Mouse (Mus musculus): ENCODE results near the gene Nf1. TPM values are rescaled to one million over a fixed set of nuclear protein-coding genes. Genes with fewer than 3 reads are reported as not detected.
A peak's percentile ranks its signal among the peaks of the same experiment; 100 is the strongest.

Gene Nf1
- polyA plus RNA-seq, 1 experiment from 2014 or later = 6.5 TPM

DNA sequence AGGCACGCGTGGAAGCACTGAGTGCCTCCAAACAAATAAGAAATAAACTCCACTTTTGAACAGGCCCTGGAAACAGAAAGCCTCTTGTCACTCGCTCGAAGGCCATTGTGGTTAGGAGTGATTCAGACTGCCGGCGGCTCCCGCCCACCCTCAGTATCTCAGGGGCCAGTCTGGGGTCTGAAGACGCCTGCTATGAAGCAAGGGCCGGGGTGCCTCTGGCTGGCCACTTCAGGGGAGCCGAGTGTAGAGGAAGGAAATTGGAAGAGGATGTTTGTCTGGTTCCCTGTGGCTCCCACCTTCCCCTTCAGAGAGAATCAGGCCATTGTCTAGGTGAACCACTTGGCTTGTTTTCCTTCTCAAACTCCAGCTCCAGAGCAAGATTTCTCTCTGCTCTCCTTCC lies 32.5 kb upstream of the Nf1 start:
- Histone ChIP-seq H3K36me3 (no peaks in the 10 kb centered on the region), H3K4me1 (peaks cover 35% of the 10 kb centered on the region), H3K4me3 (no peak overlapping the region), H3K27ac (peak overlapping the region; percentile 78), H3K27me3 (ENCODE audit: low read depth, poor library complexity, severe bottlenecking) (no peaks in the 10 kb centered on the region), H3K9me3 (replicated peaks) (no peaks in the 10 kb centered on the region)
- 43% methylated on average over 10 of the region's 10 CpGs for WGBS
- DNase-seq (ENCODE audit: low spot score) = peak; percentile 54

DNA sequence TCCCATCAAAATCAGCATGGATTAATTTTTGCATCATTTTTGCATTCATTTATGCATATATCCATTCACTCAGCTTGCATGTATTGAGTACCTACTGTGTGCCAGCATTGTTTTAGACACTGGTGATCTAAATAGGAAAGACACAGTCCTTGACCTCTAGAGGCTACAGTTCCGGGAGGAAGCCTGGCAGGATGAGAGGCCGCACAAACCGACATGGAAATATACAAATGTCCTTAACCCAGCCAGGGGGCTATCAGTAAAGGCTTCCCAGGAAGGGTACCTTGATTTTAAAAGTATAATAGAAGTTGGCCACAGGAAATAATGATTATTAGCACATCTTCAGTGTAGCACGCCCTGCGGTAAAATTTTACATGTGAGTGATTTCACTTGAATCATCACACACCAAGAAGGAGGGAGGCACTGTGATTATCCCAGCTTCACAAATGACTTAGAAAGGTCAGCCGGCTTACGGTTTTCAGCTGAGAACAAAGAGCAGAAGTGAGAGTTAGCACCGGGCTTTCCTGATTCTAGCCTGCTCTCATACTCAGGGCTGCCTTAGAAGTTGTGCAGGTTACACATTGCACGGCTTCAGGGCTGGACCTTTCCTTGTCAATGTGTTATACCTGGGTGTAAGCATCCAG lies 31.8 kb upstream of the Nf1 start:
- H3K4me1 ChIP-seq = peaks cover 35% of the 10 kb centered on the region
- no peak for DNase-seq (ENCODE audit: low spot score)

DNA sequence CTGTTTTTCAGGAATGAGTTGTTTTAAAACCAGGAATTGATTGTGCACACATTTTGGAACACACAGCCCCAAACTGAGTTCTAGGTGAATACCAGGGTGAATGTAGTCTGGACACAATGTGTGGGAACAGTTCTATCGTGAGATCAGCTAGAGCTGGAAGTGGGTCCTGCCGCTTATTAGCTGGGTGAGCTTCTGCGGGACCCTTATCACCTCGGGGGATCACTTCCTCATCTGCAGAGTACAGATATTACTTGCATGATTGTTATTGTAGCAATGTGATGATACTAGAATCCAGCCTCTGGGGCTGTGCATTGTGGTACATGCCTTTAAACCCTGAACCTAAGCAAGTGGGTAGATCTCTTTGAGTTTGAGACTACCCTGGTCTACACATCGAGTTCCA lies 29.0 kb upstream of the Nf1 start:
- H3K4me1 ChIP-seq = peaks cover 31% of the 10 kb centered on the region
- no peaks in the 10 kb centered on the region for H3K36me3 ChIP-seq
- H3K27me3 ChIP-seq (ENCODE audit: low read depth, poor library complexity, severe bottlenecking) = no peaks in the 10 kb centered on the region
- 91% methylated on average over 5 of the region's 5 CpGs for WGBS
- no peak for DNase-seq (ENCODE audit: low spot score)
- no peaks in the 10 kb centered on the region for H3K9me3 ChIP-seq (replicated peaks)
- no peak overlapping the region for H3K4me3 ChIP-seq
- H3K27ac ChIP-seq = no peak overlapping the region

More for the DNA sequence above, 31.8 kb upstream of the Nf1 start:
- WGBS = 70% methylated on average over 9 of the region's 9 CpGs
- Histone ChIP-seq H3K27me3 (ENCODE audit: low read depth, poor library complexity, severe bottlenecking) (no peaks in the 10 kb centered on the region), H3K9me3 (replicated peaks) (no peaks in the 10 kb centered on the region), H3K36me3 (no peaks in the 10 kb centered on the region), H3K27ac (peak overlapping the region; percentile 78), H3K4me3 (no peak overlapping the region)

DNA sequence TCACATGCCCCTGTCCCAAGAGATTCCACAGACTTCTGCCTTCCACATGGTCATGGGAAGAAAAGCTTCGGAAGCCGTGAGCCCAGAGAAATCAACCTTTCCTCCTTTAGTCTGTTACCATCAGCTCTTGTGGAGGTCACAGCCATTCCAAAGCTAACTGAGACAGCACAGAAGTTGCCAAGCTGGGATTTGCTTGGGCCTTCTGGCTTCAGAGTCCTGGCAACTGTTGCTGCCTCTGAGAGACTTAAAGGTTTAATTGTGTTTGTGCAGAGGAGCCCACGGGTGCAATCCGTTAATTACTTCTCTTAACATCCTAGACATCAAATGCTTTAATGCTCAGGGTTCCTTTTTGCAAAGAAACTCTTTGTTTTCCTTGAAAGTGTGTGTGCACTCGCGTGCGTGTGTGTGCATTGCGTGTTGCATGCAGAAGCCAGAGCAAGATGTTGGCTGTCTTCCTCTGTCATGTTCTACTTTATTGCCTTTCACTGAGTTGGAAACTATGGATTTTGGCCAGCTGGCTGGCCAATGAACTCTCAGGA lies 22.6 kb upstream of the Nf1 start:
- no peak for DNase-seq (ENCODE audit: low spot score)
- Histone ChIP-seq H3K4me3 (no peak overlapping the region), H3K4me1 (no peaks in the 10 kb centered on the region), H3K36me3 (no peaks in the 10 kb centered on the region), H3K9me3 (replicated peaks) (no peaks in the 10 kb centered on the region), H3K27me3 (ENCODE audit: low read depth, poor library complexity, severe bottlenecking) (no peaks in the 10 kb centered on the region), H3K27ac (no peak overlapping the region)
- WGBS = 88% methylated on average over 8 of the region's 8 CpGs

DNA sequence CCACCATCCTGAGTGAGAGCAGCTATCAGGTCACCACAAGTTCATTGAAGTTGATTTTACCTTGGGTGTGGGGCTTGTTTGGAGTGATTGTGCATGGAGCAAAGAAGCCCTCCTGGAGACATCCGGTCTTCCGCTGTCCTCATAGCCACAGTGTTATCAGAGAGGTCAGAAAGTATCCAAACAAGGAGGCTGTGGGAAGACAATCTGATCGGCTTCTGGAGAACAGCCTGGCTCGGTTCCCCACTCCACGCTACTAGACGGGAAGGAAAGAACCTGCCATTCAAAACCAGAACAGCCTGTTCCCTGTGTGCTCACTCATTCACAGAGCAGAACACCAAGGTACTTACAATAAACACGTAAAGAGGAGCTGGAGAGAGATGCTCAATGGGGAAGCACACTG lies 19.7 kb upstream of the Nf1 start:
- DNase-seq (ENCODE audit: low spot score) = no peak
- no peaks in the 10 kb centered on the region for H3K4me1 ChIP-seq
- no peak overlapping the region for H3K4me3 ChIP-seq
- no peaks in the 10 kb centered on the region for H3K36me3 ChIP-seq
- H3K9me3 ChIP-seq (replicated peaks) = no peaks in the 10 kb centered on the region
- H3K27ac ChIP-seq = no peak overlapping the region
- H3K27me3 ChIP-seq (ENCODE audit: low read depth, poor library complexity, severe bottlenecking) = no peaks in the 10 kb centered on the region
- 87% methylated on average over 7 of the region's 7 CpGs for WGBS

DNA sequence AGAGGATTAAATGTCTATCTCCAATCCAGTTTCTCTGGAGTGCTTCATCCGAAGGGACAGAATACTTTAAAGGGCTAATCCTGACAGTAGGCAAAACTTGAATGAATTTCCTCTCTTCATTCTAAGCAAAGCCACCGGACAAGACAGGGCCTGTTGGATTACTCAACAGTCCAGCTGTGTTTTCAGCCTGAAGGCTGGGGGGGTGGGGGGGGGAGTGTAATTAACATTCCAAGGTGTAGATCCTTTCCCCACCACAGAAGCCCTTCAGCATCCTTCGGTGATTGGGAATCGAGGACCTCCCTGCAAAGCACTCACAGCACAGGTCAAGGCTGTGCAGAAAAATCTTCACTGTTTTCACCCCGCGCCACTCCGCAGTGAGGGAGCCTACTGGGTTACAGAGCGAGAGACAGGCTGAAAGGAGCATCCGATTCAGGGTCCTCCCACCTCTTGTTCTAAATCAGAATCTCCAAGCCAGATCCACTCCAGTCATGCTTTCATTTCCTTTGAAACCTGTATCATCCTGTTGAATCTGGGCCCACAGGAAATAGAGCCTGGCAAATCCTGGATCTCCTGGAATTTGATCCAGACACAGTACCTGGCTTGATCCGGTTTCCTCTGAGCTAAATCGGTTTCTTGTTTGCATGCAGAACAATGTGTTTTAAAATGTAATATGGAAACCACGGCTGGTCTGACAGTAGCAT lies 15.4 kb upstream of the Nf1 start:
- WGBS = 68% methylated on average over 12 of the region's 12 CpGs
- H3K9me3 ChIP-seq (replicated peaks) = no peaks in the 10 kb centered on the region
- no peak overlapping the region for H3K4me3 ChIP-seq
- H3K4me1 ChIP-seq = no peaks in the 10 kb centered on the region
- no peak for DNase-seq (ENCODE audit: low spot score)
- H3K27me3 ChIP-seq (ENCODE audit: low read depth, poor library complexity, severe bottlenecking) = no peaks in the 10 kb centered on the region
- H3K27ac ChIP-seq = 0 out of 2 replicates have a peak overlapping the region, but pooled peaks have one; percentile 9
- H3K36me3 ChIP-seq = no peaks in the 10 kb centered on the region

DNA sequence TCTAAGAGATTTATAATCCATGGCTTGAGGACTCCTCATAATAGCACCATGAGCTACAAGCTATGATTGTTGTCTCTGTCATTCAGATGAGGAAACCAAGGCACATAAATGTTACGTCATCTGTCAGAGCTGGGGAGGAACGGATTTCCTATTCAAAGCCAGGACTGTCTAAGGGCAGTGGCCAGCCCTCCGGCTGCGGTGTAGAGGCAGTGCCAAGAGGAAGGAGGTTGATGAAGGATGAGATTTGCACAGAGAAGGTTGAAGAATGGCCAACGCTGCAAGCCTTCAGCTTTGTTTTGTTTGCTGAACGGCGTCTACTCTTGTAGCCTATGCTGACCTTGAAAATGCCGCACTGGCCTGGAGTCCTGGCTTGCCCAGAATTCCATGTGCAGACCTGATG lies 13.8 kb upstream of the Nf1 start:
- Histone ChIP-seq H3K27ac (no peak overlapping the region), H3K4me3 (no peak overlapping the region), H3K36me3 (no peaks in the 10 kb centered on the region), H3K9me3 (replicated peaks) (no peaks in the 10 kb centered on the region), H3K27me3 (ENCODE audit: low read depth, poor library complexity, severe bottlenecking) (no peaks in the 10 kb centered on the region), H3K4me1 (no peaks in the 10 kb centered on the region)
- no peak for DNase-seq (ENCODE audit: low spot score)
- WGBS = 94% methylated on average over 8 of the region's 8 CpGs

DNA sequence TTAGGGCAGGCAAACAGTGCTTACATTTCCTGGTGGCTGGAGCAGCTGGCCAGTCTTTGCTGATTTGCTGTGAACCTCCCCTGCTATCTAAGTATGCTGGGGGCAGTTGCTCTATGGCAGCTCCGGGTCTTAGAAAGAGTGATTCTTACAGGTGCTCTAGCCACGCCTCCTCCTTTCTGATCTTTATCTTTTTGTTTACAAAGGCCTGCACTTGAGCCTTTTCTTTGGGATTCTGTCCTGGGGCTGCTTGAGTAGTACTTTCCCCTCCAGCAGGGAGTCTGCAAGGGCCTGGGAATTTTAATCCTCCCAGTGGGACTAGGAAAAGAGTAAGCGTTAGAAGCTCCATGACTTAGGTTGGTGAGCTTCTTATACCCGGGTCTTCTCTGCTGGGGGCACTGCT lies 12.4 kb upstream of the Nf1 start:
- no peaks in the 10 kb centered on the region for H3K4me1 ChIP-seq
- H3K9me3 ChIP-seq (replicated peaks) = no peaks in the 10 kb centered on the region
- H3K4me3 ChIP-seq = no peak overlapping the region
- 33% methylated on average over 4 of the region's 4 CpGs for WGBS
- H3K27ac ChIP-seq = no peak overlapping the region
- no peaks in the 10 kb centered on the region for H3K27me3 ChIP-seq (ENCODE audit: low read depth, poor library complexity, severe bottlenecking)
- no peak for DNase-seq (ENCODE audit: low spot score)
- no peaks in the 10 kb centered on the region for H3K36me3 ChIP-seq

DNA sequence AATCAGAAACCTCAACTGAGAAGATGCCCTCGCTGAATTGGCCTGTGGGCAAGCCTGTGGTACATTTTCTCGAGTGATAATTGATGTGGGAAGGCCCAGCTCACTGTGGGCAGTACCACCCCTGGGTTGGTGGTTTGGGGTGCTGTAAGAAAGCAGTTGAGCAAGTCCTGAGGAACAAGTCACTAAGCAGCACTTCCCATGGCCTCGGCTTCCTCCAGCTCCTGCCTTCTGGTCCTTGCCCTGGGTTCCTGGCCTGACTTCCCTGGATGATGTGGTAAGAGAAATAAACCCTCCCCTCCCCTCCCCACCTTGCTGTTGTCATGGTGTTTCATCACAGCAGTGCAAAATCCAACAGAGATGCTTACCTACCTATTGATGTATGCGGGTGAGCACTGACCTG lies 11.4 kb upstream of the Nf1 start:
- H3K27me3 ChIP-seq (ENCODE audit: low read depth, poor library complexity, severe bottlenecking) = no peaks in the 10 kb centered on the region
- no peak overlapping the region for H3K4me3 ChIP-seq
- H3K4me1 ChIP-seq = 0 out of 2 replicates have a peak, but pooled peaks cover under 1% of the 10 kb centered on the region
- DNase-seq (ENCODE audit: low spot score) = no peak
- no peaks in the 10 kb centered on the region for H3K9me3 ChIP-seq (replicated peaks)
- H3K27ac ChIP-seq = no peak overlapping the region
- WGBS = 91% methylated on average over 4 of the region's 4 CpGs
- H3K36me3 ChIP-seq = no peaks in the 10 kb centered on the region

DNA sequence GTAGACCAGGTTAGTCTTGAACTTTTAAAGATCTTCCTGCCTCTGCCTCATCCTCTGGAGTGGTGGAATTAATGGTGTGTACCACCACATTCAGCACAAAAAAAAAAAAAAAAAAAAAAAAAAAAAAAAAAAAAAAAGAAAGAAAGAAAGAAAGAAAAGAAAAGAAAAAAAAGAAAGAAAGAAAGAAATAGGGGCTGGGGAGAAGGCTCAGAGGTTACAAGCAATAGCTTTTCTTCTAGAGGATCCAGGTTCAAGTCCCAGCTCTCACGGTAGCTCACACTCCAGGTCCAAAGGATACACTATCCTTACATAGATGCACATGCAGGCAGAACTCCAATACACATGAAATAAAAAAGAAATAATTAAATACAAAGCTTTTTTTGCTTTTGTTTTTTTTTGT lies 9.9 kb upstream of the Nf1 start:
- DNase-seq (ENCODE audit: low spot score) = no peak
- WGBS = 98% methylated on average over 1 of the region's 1 CpGs
- Histone ChIP-seq H3K4me3 (no peak overlapping the region), H3K27ac (no peak overlapping the region), H3K9me3 (replicated peaks) (no peaks in the 10 kb centered on the region), H3K36me3 (no peaks in the 10 kb centered on the region), H3K27me3 (ENCODE audit: low read depth, poor library complexity, severe bottlenecking) (no peaks in the 10 kb centered on the region), H3K4me1 (peaks cover 10% of the 10 kb centered on the region)

DNA sequence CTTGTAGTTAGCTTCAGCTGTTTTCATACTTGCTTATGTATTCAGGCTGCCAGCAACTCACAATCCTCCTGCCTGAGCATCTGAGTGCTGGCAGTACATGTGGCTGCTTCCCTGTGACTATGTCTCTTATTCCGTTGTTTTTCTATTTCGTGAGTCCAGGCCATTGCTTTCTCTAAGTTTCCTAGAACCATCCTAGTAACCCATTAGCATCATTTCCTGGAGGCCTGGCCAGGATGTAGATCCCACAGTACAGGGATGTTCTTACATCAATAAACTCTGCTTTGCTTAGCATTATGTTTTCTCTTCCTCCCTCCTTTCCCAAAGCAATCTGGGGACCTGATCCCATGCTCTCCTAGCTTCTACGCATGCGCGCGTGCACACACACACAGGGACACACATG lies 4.4 kb upstream of the Nf1 start:
- WGBS = 95% methylated on average over 6 of the region's 6 CpGs
- H3K27me3 ChIP-seq (ENCODE audit: low read depth, poor library complexity, severe bottlenecking) = no peaks in the 10 kb centered on the region
- H3K27ac ChIP-seq = no peak overlapping the region
- no peak for DNase-seq (ENCODE audit: low spot score)
- peaks cover 8% of the 10 kb centered on the region; the same call in 1 of the 2 replicates for H3K36me3 ChIP-seq
- H3K4me3 ChIP-seq = no peak overlapping the region
- no peaks in the 10 kb centered on the region for H3K9me3 ChIP-seq (replicated peaks)
- peaks cover 15% of the 10 kb centered on the region for H3K4me1 ChIP-seq

DNA sequence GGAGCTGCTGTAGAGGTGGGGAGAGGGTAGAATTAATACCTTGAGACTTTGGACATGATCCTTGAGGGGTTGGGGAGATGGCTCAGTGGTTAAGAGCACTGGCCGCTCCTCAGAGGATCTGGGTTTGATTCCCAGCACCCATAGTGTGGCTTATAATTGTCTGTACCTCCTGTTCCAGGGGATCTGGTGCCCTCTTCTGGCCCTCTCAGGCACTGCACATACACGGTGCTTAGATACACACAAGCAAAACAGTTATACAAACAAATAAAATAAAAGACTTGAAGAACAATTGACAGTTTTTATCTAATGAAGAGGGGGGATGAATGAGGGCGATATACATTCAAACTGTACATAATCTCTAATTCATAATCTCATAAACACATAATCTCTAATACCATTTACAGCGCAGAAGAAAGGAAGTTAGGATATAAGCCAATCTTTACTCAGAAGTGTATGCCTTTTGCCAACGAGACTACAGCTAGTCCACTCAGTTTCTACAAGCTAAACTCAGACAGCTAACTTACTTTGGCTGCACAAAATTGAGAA lies 2.7 kb upstream of the Nf1 start:
- Histone ChIP-seq H3K9me3 (replicated peaks) (no peaks in the 10 kb centered on the region), H3K4me3 (no peak overlapping the region), H3K27ac (no peak overlapping the region), H3K36me3 (peaks cover 11% of the 10 kb centered on the region), H3K27me3 (ENCODE audit: low read depth, poor library complexity, severe bottlenecking) (no peaks in the 10 kb centered on the region), H3K4me1 (peaks cover 28% of the 10 kb centered on the region)
- no peak for DNase-seq (ENCODE audit: low spot score)
- 90% methylated on average over 5 of the region's 5 CpGs for WGBS

DNA sequence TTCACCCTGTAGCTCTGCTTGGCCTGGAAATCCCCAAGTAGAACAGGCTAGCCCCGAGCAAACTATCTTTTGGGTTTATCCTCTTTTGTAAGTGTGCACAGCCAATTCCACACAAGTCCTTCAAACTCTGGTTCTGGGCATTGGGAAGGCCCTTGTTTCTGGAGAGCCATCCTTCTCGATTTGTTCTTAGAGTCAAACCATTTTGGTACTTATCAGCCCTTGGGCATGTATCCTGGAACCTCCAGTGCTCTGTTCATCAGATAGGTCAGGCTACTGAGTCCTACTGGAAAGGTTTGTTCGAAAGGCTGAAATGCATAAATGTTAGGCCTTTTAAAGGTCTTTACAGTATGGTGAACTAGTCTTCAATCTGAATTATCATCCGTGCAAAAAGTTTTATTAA lies 872 bp upstream of the Nf1 start:
- H3K36me3 ChIP-seq = peaks cover 27% of the 10 kb centered on the region
- H3K27me3 ChIP-seq (ENCODE audit: low read depth, poor library complexity, severe bottlenecking) = no peaks in the 10 kb centered on the region
- no peak for DNase-seq (ENCODE audit: low spot score)
- no peaks in the 10 kb centered on the region for H3K9me3 ChIP-seq (replicated peaks)
- 60% methylated on average over 4 of the region's 4 CpGs for WGBS
- H3K27ac ChIP-seq = peak overlapping the region; percentile 99
- H3K4me1 ChIP-seq = peaks cover 22% of the 10 kb centered on the region
- H3K4me3 ChIP-seq = peak overlapping the region; percentile 96
